Mouse (Mus musculus) hindbrain, embryonic 11.5 days (tissue): ENCODE measurements around the gene Mmp2. TPM values are rescaled to one million over a fixed set of nuclear protein-coding genes. Genes with fewer than 3 reads are reported as not detected.

Experiments
- ATAC-seq: fragments of 200-750 bp; cut with Nextera tagmentation; 2 replicates; pipeline ENCODE4 v1.8.0; 2017; ENCODE audit warnings: mild to moderate bottlenecking, moderate TSS enrichment, moderate library complexity; ENCODE audit not compliant: low FRiP score
- DNase-seq: peaks from one replicate; pipeline ENCODE4 v3.0.0-alpha.2; 2015; ENCODE audit warnings: low spot score
- H3K27ac ChIP-seq: fragments of 300-500 bp; sonication (generic); 2 replicates; pipeline ENCODE4 v1.5.1; 2014; ENCODE audit warnings: mild to moderate bottlenecking, low read depth, low read length
- H3K27me3 ChIP-seq: fragments of 300-500 bp; sonication (generic); 2 replicates; pipeline ENCODE4 v1.6.1; 2014; ENCODE audit warnings: mild to moderate bottlenecking, low read length, moderate library complexity, mixed read lengths; ENCODE audit not compliant: control insufficient read depth, insufficient read depth
- H3K36me3 ChIP-seq: fragments of 300-500 bp; sonication (generic); 2 replicates; pipeline ENCODE4 v1.6.1; 2014; ENCODE audit warnings: mild to moderate bottlenecking, low read length, moderate library complexity, mixed read lengths; ENCODE audit not compliant: control insufficient read depth, insufficient read depth
- H3K4me1 ChIP-seq: fragments of 300-500 bp; sonication (generic); replicated peaks from 2 replicates; pipeline ENCODE4 v1.6.1; 2014; ENCODE audit warnings: low read length, mixed read lengths; ENCODE audit not compliant: control insufficient read depth, insufficient read depth
- H3K4me2 ChIP-seq: fragments of 300-500 bp; sonication (generic); replicated peaks from 2 replicates; pipeline ENCODE4 v1.6.1; 2014; ENCODE audit warnings: mild to moderate bottlenecking, low read depth, low read length
- H3K4me3 ChIP-seq: fragments of 300-500 bp; sonication (generic); 2 replicates; pipeline ENCODE4 v1.5.1; 2014; ENCODE audit warnings: low read depth, low read length
- H3K9ac ChIP-seq: fragments of 300-500 bp; sonication (generic); 2 replicates; pipeline ENCODE4 v1.6.1; 2014; ENCODE audit warnings: low read depth, low read length
- H3K9me3 ChIP-seq: fragments of 300-500 bp; sonication (generic); 2 replicates; pipeline ENCODE4 v1.6.1; 2016; ENCODE audit warnings: low read length; ENCODE audit not compliant: control insufficient read depth
- WGBS: fragments of 180-500 bp; shearing (Covaris S2); extraction: QIAGEN DNeasy Blood & Tissue Kit; methylation state at CpG from one replicate; pipeline ENCODE4 v1.1.7; 2014; 5-methylcytosine and 5-hydroxymethylcytosine counted together
- polyA plus RNA-seq: library from polyadenylated mRNA; unstranded; fragments of >200 nt; fragmentation: Nextera tagmentation; extraction: Ambion mirVana; gene quantifications from 2 replicates; pipeline ENCODE4 v1.2.1, GENCODE M21; 2014

Mmp2 gene
- polyA plus RNA-seq, 1 experiment from 2014 or later = 80.9 TPM

DNA sequence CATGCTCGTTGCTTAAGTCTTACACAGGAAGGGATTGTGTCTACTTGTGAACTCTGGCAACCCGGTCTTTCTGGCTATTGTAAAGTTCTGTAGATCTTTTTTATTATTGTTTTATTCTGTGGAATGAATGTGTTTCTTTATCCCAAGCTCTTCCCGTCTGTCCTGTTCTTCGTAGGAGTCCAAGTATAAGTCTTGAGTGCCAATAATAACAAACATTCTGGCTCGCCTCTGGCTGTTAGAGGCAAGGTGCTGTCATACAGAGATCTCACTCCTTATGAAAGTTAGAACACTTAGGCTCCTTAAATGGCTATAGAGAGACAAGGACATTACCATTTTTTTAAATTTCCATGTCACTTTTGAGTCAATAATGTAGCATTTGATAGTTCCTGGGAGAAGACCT lies 69.5 kb downstream of the Mmp2 start:
- Histone ChIP-seq H3K9ac (no peak overlapping the region), H3K4me2 (no peak overlapping the region), H3K27ac (no peak overlapping the region), H3K4me1 (no peaks in the 10 kb centered on the region), H3K27me3 (no peaks in the 10 kb centered on the region), H3K4me3 (no peak overlapping the region), H3K36me3 (no peaks in the 10 kb centered on the region), H3K9me3 (no peaks in the 10 kb centered on the region)
- ATAC-seq = no peak
- 83% methylated on average over 5 of the region's 5 CpGs for WGBS
- DNase-seq = no peak

DNA sequence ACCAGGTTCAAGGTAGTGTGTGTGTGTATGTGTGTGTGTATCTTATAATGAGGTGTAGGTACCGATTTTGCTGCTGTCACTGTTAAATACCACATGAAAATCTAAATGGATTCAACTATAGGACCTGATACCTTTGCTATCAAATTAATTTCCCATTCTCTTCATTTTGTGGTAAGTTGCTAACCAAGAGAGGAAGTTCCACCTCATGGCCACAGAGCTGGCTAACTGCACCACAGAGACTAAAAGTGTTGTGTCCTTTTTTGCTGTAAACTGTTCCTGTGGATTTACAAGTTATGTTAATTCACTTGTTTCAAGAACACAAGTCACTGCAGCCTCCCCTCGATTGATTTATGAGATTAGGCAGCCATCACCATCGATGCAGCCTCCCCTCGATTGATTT lies 70.7 kb downstream of the Mmp2 start:
- WGBS = 81% methylated on average over 4 of the region's 4 CpGs
- H3K36me3 ChIP-seq = no peaks in the 10 kb centered on the region
- no peak for ATAC-seq

DNA sequence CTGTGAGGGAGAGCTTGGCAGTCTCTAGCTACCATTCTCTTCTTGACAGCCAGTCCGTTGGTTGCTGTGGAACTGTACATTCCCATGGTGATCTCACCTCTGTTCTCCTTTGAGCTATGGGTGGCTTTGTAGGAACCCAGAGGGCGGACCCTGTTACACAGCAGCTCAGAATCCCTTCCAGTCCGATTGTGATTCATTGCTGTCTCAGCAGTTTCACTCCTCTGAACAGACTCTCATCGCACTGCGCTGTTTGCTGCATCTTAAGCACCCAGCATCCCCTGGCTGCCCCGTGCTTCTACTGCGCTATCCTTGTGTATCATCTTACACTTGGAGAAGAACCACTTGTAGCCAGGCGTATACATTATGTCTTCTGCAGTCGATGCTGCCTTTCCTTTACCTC lies 72.5 kb downstream of the Mmp2 start:
- Histone ChIP-seq H3K36me3 (no peaks in the 10 kb centered on the region), H3K9ac (no peak overlapping the region), H3K4me1 (no peaks in the 10 kb centered on the region), H3K4me2 (no peak overlapping the region), H3K27me3 (no peaks in the 10 kb centered on the region), H3K9me3 (no peaks in the 10 kb centered on the region), H3K4me3 (no peak overlapping the region), H3K27ac (no peak overlapping the region)
- ATAC-seq (no peak), DNase-seq (no peak)
- WGBS = 85% methylated on average over 9 of the region's 9 CpGs

More for the DNA sequence above, 70.7 kb downstream of the Mmp2 start:
- H3K4me3 ChIP-seq = no peak overlapping the region
- H3K4me2 ChIP-seq = no peak overlapping the region
- H3K9me3 ChIP-seq = no peaks in the 10 kb centered on the region
- H3K4me1 ChIP-seq = no peaks in the 10 kb centered on the region
- H3K27me3 ChIP-seq = no peaks in the 10 kb centered on the region
- no peak overlapping the region for H3K9ac ChIP-seq
- no peak overlapping the region for H3K27ac ChIP-seq
- no peak for DNase-seq

DNA sequence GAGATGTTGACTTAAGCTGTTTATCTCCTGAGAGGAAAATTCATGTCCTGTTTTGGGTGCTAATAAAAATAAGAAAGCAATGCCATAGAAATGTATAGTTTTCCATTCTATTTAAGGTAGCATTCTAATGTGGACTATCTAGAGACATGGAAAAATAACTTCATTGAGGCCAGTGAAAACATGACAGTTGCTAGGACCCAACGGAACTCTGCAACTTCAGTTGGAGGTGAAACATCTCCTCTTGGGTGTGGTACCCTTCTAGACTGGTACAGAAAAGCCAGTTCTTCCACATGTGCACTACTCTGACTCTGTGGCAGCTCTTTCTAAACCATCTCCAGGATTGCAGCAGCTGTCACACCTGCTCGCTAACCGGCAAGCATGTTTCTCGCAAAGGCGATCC lies 74.0 kb downstream of the Mmp2 start, which contains the start of gene Capns2:
Gene Capns2 (plus strand): TSS at position 301 of the 400 bp plus-strand sequence.
- Histone ChIP-seq H3K9me3 (no peaks in the 10 kb centered on the region), H3K27ac (no peak within 1 kb of the TSS), H3K36me3 (no peaks in the 10 kb centered on the region), H3K4me2 (no peak within 1 kb of the TSS), H3K27me3 (no peaks in the 10 kb centered on the region), H3K4me1 (no peaks in the 10 kb centered on the region), H3K4me3 (no peak within 1 kb of the TSS), H3K9ac (no peak within 1 kb of the TSS)
- ATAC-seq = no peak
- no peak for DNase-seq
- WGBS = 96% methylated on average over 5 of the region's 5 CpGs

DNA sequence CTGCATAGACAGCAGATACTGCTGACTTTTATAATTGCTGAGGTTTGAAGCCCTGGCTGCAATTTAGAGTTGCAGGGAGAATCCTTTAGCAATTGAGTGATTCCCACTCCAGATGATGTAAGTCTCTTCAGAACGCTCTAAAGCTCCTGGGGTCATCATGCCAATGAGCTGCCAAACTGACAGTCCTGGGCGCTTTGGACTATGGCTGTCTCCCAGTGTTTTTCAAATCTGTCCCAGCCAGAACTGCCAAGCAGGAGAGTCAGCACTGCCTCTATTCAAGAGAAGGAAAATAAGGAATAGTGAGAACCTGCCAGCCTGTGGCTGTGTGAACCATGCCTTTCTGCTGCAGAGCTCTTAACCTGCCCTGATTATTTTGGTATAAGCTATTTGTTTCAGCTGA lies 75.9 kb downstream of the Mmp2 start:
- H3K9me3 ChIP-seq = no peaks in the 10 kb centered on the region
- H3K4me1 ChIP-seq = no peaks in the 10 kb centered on the region
- H3K36me3 ChIP-seq = no peaks in the 10 kb centered on the region
- H3K4me2 ChIP-seq = no peak overlapping the region
- no peak overlapping the region for H3K4me3 ChIP-seq
- ATAC-seq = no peak
- no peak overlapping the region for H3K9ac ChIP-seq
- no peaks in the 10 kb centered on the region for H3K27me3 ChIP-seq
- WGBS = 86% methylated on average over 2 of the region's 2 CpGs
- no peak for DNase-seq
- H3K27ac ChIP-seq = no peak overlapping the region

Other genes with a start within 250 kb of the Mmp2 start
- gene Irx6, start 153.0 kb upstream of the Mmp2 start, polyA plus RNA-seq = 0.69 and 0.71 TPM in 2 replicates
- gene Lpcat2, start 28.0 kb downstream of the Mmp2 start, polyA plus RNA-seq = 3.8 and 5.8 TPM in 2 replicates
- 0.25 TPM in 1 of 2 replicates, not detected in the other for gene Capns2, start 74.1 kb downstream of the Mmp2 start, polyA plus RNA-seq
- gene Slc6a2, start 132.8 kb downstream of the Mmp2 start, polyA plus RNA-seq = 0.19 and 0.49 TPM in 2 replicates
- not detected in 2 replicates for gene Ces1a, start 220.9 kb downstream of the Mmp2 start, polyA plus RNA-seq